Mouse (Mus musculus): ENCODE results near the gene Zbtb9.

The Zbtb9 gene

DNA sequence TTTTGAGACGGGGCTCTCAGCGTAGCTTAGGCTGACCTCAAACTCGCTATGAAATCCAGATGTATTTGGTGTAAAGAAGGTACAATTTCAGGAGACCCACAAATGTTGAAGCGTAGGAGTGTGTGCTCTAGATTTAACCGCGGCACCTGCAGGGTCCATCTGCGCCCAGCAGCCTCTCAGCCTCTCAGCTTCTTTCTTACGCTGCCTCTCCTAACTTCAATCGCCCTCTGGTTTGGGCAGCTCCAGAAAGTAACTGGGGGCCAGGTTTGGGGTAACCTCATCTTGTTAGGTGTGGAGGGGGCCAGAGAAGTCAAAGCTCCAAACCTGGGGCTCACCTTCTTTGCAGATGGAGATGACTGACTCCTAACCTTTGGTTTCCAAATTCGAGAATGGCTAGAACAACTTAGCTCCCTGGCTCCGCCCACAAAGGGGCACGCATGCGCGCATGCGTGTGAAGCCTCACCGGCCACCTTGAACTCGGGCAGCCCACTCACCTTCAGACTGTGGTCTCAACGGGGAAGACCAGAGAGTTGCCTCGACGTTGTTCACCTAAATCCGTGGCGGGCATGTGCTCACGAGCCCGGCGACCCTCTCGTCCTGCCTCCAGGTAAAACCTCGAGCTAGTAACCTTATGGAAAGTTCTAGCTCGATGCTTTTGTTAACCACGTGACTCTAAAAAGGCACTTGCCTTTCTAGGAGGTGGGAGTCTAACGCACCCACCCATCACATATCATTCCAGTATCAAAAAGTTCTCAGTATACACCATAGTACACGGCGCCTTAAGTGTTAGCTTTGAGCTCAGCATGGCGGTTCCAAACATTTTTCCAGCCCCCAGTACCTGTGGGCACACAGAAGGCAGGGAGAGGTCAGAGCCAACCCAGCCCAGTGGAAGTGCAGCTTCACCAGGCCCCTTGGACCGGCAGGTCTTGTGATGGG, 44.9 kb downstream of the Zbtb9 start:
- DNase-seq, result peak; percentile 87

DNA sequence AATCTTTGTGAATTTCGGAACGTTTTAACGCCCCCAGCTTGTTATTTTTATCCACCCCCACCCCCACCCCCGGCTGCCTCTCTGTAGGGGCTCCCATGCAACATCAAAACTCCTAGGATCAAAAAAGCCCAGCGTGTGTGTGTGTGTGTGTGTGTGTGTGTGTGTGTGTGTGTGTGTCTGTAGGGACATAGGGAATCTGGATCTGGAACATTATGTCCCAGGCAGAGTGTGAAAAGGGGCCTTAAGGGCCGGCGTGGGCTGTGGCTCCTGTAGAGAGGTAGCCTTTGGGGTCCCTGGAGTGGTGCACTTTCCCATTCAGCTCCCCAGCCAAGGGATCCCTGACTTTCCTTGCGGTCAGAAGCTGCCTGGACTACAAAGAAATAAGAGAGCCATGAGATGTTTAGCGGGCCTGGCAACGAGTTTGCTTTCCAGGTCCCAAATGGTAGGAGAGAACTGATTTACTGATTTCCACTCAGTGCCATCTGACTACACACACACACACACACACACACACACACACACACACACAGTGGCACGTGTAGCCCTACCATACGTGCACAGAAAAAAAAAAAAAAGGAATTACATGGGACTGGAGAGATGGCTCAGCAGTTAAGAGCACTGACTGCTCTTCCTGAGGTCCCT, 45.7 kb downstream of the Zbtb9 start:
- DNase-seq, result no peak

DNA sequence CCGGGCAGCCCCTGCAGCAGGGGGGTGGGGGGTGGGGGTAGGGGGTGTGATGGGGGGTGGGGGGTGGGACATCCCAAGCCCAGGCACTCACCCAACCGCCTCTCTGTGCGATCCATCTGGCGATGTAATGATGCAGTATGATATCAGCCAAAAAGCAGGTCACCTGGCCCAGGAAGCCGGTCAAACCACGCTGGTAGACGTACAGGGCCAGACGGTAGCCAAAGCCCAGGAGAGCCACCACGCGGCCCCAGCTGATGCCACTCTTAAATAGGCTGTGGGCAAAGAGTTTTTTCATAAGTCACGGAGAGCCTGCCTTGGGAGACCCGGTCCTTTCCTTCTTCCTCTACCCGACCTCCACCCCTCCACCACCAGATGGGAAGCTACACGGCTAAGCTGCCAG, 48.1 kb downstream of the Zbtb9 start:
- DNase-seq, result peak; percentile 87

DNA sequence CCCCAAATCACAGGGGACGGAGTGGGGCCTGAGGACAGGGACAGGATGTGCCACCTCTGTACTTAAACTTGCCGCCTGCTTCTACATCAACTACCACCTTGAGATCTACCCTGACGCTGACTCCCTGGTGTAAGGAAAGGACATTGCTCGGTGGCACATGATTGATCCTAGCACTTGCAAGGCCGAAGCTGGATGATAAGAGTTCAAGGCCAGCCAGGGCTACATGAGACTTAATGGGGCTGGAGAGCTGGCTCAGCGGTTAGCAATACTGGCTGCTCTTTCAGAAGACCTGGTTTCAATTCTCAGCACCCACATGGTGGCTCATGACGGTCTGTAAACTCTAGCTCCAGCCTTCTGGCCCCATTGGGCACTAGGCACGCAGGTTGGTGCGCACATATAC, 48.8 kb downstream of the Zbtb9 start:
- DNase-seq, result no peak

DNA sequence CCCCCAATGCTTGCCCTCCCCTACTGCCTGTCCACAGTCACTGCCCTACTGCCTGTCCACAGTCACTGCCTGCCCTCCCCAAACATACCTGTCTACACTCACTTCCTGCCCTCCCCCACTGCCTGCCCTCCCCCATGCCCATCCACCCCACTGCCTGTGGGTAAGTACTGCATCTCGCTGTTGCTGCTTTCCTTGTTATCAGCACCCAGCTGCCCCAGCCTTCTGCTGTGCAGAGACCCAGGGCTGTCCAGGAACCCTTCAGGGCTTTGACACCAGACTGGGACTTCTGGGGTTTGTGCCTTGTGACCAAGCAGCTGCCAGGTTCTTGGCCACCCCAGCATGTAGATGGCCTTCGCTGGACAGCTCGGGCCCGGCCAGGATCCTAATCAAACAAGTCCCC, 50.4 kb downstream of the Zbtb9 start:
- DNase-seq, result no peak

DNA sequence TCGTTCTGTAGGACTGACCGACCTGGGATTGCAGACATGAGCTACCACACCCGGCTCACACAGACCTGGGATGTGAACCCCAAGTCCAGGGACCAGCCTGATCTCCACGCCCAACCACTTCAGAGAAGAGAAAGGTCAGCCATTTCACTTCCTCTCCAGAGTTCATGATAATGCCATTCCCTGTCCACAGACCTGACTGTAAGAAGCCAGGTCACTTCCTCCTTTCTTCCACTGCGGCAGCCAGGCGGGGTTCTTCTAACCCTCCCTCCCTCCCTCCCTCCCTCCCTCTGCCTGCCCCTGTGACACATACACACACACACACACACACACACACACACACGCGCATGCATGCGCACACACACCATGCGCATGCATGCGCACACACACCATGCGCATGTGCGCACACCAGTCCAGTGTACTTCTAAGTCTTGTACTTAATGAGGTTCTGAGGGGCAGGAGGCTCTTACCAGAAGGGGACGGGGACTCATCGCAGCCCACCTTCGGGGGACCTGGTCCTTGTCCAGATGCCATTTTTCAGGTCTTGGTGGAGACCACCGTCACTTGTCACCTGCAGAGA, 52.4 kb downstream of the Zbtb9 start:
- DNase-seq, result no peak

DNA sequence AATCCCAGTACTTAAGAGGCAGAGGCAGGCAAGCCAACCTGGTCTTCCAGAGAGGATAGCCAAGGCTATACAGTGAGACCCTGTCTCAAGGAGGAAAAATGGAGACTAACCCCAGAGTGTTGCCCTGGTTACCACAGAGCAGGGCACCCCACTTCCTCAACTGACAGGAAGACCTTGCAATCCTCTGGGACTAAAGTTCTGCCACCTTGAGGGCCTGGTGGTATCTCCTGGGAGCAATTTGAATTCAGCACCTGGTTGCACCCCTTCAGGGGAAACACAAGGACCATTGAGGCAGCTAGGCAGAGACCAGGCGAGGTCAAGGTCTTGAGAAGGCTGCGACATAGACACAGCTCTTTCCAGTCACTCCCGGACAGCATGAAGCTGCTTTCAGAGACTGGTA, 53.0 kb downstream of the Zbtb9 start:
- DNase-seq, result no peak

DNA sequence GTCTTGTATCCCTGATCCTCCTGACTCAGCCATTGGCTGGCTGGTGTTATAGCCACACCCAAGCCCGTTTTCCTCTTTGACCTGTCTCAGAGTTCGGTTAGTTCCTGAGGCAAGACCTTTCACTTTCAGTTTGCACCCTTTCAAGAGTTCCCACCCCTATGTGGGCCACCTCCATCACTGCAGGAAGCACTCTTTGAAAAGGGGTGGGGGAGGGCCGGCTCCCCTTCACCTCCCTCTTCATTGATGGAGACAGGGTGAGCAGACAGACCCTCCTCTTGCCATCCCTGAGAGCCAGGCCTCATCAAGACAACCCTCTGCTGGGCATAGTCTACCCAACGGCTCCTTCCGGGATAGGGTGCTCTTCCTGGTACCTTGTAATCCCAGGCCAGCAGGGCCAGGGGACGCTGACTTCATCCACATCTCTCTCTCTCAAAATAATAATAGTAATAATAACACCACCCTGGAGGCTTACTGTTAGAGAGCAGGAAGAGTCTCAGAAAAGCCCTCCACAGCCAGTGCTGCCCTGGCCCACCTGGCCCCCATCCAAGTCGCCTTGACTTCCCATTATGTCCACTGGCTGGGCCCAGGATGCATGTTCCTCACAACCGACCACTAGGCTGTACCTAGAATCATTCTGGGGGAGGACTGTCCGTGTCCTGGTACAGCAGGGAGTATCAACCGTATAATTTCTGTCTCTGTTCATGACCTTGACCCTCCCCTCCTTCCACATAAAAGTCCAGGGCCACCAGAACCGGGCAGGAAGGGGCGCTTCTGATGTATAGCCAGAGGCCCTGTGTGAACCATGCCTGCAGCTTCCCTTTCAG, 54.7 kb downstream of the Zbtb9 start:
- peak; percentile 54 for DNase-seq

DNA sequence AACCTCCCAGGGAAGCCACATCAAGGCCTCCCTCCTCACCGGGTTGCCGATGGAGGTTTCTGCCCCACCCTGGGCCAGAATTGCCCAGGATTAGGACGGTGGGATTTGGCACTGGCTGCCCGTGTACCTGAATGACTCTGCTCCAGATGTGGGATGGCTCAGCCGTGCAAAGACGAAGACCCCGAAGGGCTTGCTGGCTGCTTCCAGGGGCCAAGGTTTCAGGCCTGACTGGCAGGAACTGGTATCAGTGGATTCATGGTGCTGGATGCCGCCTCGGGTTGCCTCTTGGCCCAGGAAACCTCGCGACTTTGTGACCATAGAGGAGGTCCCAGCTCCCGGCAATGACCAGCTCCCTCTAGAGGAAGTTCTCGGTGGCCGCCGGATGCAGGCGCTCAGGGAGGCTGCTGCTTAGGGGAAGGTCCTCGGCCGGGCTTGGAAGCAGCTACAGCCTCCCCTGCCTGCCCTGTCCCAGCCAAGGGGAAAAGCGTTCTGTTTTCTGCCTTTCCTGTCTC, 55.4 kb downstream of the Zbtb9 start:
- DNase-seq, result peak; percentile 90

DNA sequence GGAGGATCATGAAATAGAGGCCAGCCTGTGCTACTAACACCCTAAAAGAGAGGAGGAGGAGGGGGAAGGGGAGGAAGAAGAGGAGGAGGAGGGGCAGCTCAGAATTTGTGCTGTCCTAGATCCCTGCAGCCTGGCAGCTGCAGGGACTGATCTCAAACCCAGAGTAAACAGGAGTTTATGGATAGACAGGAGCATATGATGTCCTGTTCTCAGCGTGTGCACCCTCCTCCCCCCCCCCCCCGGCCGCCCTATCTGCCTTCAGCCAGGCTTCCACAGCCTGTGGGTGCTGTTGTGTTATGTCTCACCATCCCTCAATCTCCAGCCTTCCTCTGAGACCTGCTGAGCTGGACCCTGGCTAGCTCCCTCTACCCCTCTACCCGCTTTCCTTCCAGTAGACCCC, 55.9 kb downstream of the Zbtb9 start, which contains the start of gene Bak1:
TSS of gene Bak1 (minus strand) at position 101 of the 400 bp plus-strand sequence.
- no peak for DNase-seq

DNA sequence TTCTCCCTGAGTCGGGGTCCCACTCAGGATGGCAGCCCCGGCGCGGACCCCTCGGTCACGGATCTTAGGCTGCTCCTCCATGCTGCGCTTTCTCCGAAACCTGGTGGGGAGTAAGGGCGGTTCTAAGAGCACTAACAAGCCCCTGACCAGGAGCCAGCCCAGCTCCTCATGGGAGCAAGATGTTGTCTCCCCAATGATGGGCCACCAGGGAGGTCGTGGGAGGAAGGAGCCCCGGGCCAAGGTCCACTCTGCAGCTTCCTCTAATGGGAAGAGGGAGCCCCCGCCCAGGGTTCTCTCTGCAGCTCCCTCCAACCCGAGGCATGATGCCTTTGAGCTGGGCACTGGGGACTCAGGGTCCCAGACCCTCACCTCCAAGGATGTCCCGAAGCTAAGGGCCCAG, 56.5 kb downstream of the Zbtb9 start:
- DNase-seq, result peak; percentile 56

DNA sequence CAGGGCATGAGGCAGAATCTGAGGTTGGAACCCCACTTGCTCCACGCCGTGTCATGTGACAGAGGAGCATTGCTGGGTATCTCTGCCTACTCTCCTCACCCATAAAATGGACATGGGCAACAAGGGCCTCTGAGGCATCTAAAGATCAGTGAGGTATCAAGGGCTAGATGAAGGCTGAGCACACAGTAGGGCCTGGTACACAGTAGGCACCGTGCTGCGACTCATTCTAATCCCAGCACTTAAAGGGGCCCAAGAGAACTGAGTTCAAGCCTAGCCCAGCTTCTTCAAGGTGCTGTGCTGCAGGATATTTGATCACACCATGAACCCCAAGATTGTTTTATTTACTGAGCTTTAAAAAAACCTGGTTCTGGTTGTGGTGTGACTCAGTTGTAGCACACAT, 57.9 kb downstream of the Zbtb9 start:
- DNase-seq, result no peak

DNA sequence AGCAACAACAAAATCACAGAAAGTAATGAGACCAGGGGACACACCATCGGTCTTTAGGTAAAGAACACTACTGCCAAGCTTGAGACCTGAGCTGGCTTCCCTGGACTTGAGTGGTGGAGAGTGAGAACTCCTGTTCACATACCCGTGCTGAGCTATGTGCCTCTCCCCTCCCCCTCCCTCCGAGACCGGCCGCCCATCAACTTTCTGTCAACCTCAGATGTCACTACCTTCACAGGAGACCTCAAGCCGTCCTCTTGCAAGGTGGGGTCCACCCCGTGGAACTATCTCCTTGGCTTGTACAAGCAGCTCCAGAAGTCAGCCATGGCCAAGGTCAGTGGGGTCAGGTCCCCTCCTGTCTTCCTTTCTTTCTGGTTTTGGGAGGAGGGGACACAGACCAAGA, 59.4 kb downstream of the Zbtb9 start:
- DNase-seq, result no peak

DNA sequence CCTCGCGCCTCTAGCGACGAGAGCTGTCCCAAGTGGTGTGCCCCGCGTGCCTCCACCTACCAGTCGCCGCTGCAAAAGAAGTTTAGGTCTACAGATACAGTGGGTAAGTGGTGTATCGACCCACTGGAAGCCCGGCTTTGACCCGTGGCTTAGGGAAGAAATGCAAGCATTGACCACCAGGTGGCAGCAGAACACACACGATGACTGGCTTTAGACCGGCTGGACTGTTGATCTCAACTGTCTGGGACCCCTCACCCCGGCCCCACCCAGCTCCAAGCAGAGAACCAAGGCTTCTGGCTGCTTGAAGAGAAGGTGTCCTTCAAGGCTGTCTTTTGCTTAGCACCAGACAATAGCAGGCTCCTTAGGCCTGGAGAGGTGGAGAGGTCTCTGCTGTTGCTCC, 59.9 kb downstream of the Zbtb9 start:
- peak; percentile 66 for DNase-seq

DNA sequence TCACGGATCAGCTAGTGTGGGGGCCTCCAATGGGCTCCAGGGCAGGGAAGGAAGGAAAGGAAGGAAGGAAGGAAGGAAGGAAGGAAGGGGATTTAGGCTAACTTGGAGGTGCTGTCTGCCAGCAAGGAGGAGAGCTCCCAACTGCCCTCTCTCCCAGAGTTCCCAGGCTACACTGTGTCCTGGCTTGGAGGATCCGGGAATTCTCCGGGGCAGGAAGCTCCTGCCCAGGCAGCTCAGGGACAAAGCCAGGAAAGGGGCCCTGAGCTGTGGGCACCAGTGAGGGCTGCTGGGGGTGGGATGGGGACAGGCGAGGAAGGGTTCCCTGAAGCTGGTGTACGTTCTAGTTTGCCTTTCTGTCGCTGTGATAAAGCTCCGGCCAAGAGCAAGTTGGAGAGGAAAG, 63.5 kb downstream of the Zbtb9 start:
- DNase-seq, result no peak

DNA sequence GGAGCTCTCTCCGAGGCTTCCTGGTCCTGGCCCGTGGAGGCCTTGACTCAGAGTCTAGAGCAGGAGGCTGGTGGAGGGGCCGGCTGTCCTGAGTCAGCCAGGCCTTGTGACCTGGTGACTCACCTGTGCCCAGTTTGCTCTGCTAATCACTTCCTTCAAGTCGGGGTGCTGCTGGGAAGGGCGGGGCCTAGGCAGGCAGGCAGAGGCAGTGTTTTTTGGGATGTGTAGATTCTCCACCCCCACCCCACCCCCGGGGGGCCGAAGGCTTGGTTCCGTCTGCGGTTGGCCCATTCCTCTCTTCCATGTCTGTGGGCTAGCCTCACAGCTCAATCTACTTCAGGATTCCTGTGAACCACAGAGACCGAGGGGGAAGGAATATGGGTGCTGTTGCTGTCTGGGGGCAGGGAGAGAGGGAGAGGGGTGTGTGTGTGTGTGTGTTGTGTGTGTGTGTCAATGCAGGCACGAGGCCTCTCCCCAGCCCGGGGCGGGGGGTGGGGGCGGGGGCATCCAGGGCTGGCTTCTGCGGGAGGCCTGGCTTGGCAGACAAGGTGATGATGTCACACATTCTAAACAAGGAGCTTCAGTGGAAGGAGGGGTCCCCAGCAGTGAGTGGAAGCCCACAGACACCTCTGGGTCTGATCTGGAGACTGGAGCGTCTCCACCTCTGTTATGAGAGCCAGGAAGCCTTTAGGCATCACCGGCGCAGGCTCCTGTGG, 65.5 kb downstream of the Zbtb9 start:
- no peak for DNase-seq

DNA sequence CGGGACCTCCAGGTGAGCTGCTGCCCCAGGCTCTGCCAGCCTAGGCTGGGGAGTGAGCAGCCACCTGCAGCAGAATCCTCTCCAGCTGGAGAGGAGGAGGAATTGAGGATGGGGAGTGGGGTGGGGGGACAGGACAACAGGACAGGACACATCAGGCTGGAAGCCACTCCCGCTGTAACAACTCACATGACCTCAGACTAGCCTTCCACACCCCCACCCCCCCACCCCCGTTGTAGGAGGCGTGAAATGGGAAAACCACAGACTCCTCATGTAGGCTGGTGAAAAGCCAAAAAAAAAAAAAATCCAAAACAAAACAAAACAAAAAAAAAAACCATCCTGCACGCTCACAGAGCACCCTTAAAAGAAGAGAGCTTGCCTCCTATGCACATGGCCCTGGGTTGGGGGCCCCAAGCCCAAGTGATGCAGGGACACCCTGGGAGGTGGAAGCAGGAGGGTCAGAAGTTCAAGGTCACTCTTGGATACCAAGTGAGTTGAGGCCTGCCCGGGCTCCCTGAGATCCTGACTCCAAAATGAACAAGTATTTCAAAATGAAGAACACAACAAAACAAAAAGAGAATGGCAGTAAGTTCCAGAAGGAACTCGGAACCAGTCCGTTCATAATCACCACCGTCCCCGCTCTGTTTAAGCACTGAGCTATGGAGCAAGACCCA, 66.6 kb downstream of the Zbtb9 start:
- no peak for DNase-seq

DNA sequence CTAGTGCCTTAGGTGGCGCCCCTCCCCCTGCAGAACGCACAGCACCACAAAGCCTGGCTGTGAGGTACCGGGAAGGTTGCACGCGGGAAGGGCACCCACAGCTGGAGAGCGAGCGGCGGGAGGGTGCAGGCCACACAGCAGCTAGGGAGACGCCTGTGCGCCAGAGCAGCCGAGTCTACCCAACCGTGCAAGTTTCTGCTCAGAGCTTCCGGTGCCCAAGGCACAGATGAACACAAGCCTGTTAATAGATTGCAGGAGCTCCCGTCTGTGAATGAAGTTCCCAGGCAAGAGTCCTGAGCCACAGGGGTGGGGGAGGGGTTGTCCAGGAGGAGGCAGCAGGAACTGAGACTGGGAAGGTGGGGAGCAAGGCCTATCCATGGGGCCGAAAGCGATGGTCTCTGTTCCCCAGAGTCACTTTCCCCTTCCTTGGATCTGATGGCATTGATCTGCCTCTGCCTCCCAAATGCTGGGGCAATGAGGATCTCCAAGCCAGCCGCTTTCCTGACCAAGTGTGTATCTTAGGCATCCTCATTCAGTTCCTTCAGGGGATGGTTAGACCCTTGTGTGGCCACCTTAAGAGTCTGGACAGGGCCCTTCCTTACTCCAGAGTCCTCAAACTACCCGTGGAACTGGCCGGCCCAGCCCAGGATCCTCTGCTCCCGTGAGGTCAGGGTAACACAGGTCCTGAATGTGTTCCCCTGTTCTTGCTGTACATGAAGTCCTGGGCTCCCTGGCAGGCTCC, 67.5 kb downstream of the Zbtb9 start:
- no peak for DNase-seq

DNA sequence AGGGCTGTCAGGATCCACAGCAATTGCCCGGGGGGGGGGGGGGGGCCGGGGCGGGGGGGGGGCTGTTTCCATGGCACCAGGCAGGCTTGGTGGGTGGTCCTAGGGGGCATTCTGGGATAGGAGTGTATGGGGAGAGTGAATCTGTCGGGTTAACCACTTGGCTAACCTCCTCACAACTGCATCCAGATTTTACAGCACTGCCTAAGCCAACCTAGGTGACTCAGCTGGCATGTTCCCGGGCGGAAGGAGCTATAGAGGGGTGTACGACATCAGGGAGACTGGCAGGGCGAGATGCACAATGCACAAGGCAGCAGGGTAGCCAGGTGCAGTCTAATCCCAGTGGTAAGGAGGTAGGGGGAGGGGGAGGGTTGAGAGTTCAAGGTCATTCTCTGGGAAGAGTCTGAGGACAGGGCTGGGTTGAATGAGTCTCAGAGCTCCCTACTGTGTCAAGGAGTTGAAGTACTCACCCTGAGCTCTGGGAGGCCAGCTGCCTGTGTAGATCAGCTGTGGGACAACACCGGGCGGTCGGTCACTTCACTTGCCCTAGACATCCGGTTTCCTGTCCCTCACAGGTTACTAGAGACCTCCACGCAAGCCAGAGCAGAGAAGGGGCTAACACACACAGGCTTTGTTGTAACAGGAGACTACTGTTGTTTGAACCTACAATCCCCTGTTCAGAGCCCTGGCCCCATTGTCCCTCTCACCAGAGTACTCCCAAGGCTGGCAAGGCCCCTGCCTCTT, 68.2 kb downstream of the Zbtb9 start:
- DNase-seq, result no peak

DNA sequence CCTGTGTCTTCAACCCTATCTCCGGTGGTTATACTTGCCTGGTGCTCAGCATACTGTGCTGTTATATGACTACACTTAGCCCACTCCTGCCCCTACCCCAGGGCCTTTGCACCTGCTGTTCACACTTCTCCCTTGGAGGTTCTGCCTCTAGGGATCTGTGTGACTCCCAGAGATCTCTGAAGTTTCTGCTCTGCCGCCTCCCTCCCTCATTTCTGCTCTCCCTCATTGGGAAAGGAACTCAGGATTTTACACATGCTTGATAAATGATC, 68.8 kb downstream of the Zbtb9 start:
- DNase-seq, result no peak
